Mouse (Mus musculus) urinary bladder, adult 18-20 months (tissue): ENCODE data around the gene Mcfd2.

Experiments used
- DNase-seq, 2 experiments: peaks; one replicate each; pipeline ENCODE4 v3.0.0; 2022; ENCODE audit warnings: low spot score in 2 of 2, mixed read lengths in 2 of 2

Gene Mcfd2

GRCm38 (mm10) chr17:87288131-87288530, 22.4 kb upstream of the Mcfd2 start:
- no peak for DNase-seq

GRCm38 (mm10) chr17:87287197-87287777, 21.6 kb upstream of the Mcfd2 start:
- DNase-seq = no peak

GRCm38 (mm10) chr17:87286481-87287143, 20.9 kb upstream of the Mcfd2 start:
- DNase-seq = no peak

GRCm38 (mm10) chr17:87285731-87286465, 20.2 kb upstream of the Mcfd2 start:
- no peak for DNase-seq

GRCm38 (mm10) chr17:87284482-87285040, 18.8 kb upstream of the Mcfd2 start:
- no peak for DNase-seq

GRCm38 (mm10) chr17:87283755-87284481, 18.2 kb upstream of the Mcfd2 start:
- peak; percentile 29 to 35 for DNase-seq

GRCm38 (mm10) chr17:87283055-87283754, 17.5 kb upstream of the Mcfd2 start:
- DNase-seq = peak; percentile 36 to 79

GRCm38 (mm10) chr17:87282706-87283053, 16.9 kb upstream of the Mcfd2 start, which contains the start of gene Ttc7:
Gene Ttc7 (plus strand): TSS chr17:87282886.
- DNase-seq = peak; percentile 97 to 98

- DNase-seq = peak; percentile 90 to 93
Measured at GRCm38 (mm10) chr17:87282007-87282705, 16.4 kb upstream of the Mcfd2 start.

GRCm38 (mm10) chr17:87275363-87276341, 9.9 kb upstream of the Mcfd2 start:
- DNase-seq = peak in 1 of 2 experiments; percentile 22

GRCm38 (mm10) chr17:87269454-87269853, 3.7 kb upstream of the Mcfd2 start:
- DNase-seq = no peak

GRCm38 (mm10) chr17:87264927-87265791, 576 bp downstream of the Mcfd2 start:
- no peak for DNase-seq

- no peak for DNase-seq
Measured at GRCm38 (mm10) chr17:87264054-87264830, 1.5 kb downstream of the Mcfd2 start.

- DNase-seq = no peak
Measured at GRCm38 (mm10) chr17:87263401-87263800, 2.3 kb downstream of the Mcfd2 start.

- DNase-seq = no peak
Measured at GRCm38 (mm10) chr17:87255672-87256071, 10.1 kb downstream of the Mcfd2 start.

- DNase-seq = no peak
Measured at GRCm38 (mm10) chr17:87254384-87254783, 11.4 kb downstream of the Mcfd2 start.

GRCm38 (mm10) chr17:87246103-87246502, 19.6 kb downstream of the Mcfd2 start:
- DNase-seq = no peak

GRCm38 (mm10) chr17:87237826-87238225, 27.9 kb downstream of the Mcfd2 start:
- DNase-seq = no peak
